Mouse (Mus musculus) olfactory bulb, adult 2 months (tissue): ENCODE measurements around the gene Fgfr2.

Source experiments
- CTCF ChIP-seq: fragments of 200-500 bp; IDR thresholded peaks from 2 replicates; pipeline ENCODE4 v1.5.1; 2012; ENCODE audit warnings: low read depth, mild to moderate bottlenecking, low read length, moderate library complexity; ENCODE audit not compliant: insufficient read depth
- POLR2A ChIP-seq: fragments of 200-500 bp; IDR thresholded peaks from 2 replicates; pipeline ENCODE4 v1.6.1; 2012; ENCODE audit warnings: mild to moderate bottlenecking, low read depth, low read length, moderate library complexity; ENCODE audit not compliant: insufficient read depth

- TF ChIP-seq CTCF: no peak
- no peak for TF ChIP-seq POLR2A
Observed at GRCm38 (mm10) chr7:131345856-131346541, 1777.2 kb downstream of the Fgfr2 start.
